Mouse (Mus musculus): Measurements from ENCODE around the gene Gm10717. TPM values are rescaled to one million over a fixed set of nuclear protein-coding genes. Genes with fewer than 3 reads are reported as not detected.
"Not testable (repeated sequence)": the region's sequence is repeated elsewhere in the genome, so short reads cannot be mapped to it uniquely, and the experiment has no call there.

Gm10717 gene
- polyA plus RNA-seq, 1 experiment from 2014 or later, result not detected

DNA sequence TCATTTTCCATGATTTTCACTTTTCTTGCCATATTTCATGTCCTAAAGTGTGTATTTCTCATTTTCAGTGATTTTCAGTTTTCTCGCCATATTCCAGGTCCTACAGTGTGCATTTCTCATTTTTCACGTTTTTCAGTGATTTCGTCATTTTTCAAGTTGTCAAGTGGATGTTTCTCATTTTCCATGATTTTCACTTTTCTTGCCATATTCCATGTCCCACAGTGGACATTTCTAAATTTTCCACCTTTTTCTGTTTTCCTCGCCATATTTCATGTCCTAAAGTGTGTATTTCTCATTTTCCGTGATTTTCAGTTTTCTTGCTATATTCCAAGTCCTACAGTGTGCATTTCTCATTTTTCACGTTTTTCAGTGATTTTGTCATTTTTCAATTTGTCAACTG lies 9.3 kb upstream of the Gm10717 start:
- H3K9me3 ChIP-seq; H3K27ac ChIP-seq (replicated peaks); H3K36me3 ChIP-seq (replicated peaks); DNase-seq (ENCODE audit: low spot score); H3K4me3 ChIP-seq; H3K4me1 ChIP-seq; H3K27me3 ChIP-seq (replicated peaks; ENCODE audit: low read depth, poor library complexity, severe bottlenecking): not testable (repeated sequence)
- WGBS, result 72% methylated on average over 6 of the region's 6 CpGs

DNA sequence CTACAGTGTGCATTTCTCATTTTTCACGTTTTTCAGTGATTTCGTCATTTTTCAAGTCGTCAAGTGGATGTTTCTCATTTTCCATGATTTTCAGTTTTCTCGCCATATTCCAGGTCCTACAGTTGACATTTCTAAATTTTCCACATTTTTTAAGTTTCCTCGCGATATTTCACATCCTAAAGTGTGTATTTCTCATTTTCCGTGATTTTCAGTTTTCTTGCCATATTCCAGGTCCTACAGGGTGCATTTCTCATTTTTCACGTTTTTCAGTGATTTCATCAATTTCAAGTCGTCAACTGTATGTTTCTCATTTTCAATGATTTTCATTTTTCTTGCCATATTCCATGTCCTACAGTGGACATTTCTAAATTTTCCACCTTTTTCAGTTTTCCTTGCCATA lies 8.1 kb upstream of the Gm10717 start, which contains the start of gene Gm10719:
Gm10719 (plus strand) TSS at position 301 of the 400 bp plus-strand sequence.
- H3K27ac ChIP-seq (replicated peaks); H3K27me3 ChIP-seq (replicated peaks; ENCODE audit: low read depth, poor library complexity, severe bottlenecking); DNase-seq (ENCODE audit: low spot score); H3K36me3 ChIP-seq (replicated peaks); H3K4me3 ChIP-seq; H3K4me1 ChIP-seq; H3K9me3 ChIP-seq: not testable (repeated sequence)
- 67% methylated on average over 1 of the region's 9 CpGs for WGBS

DNA sequence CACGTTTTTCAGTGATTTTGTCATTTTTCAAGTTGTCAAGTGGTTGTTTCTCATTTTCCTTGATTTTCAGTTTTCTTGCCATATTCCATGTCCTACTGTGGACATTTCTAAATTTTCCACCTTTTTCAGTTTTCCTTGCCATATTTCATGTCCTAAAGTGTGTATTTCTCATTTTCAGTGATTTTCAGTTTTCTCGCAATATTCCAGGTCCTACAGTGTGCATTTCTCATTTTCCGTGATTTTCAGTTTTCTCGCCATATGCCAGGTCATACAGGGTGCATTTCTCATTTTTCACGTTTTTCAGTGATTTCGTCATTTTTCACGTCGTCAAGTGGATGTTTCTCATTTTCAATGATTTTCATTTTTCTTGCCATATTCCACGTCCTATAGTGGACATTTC lies 6.3 kb upstream of the Gm10717 start:
- not testable (repeated sequence) for DNase-seq (ENCODE audit: low spot score); H3K27me3 ChIP-seq (replicated peaks; ENCODE audit: low read depth, poor library complexity, severe bottlenecking); H3K4me3 ChIP-seq; H3K36me3 ChIP-seq (replicated peaks); H3K4me1 ChIP-seq; H3K27ac ChIP-seq (replicated peaks); H3K9me3 ChIP-seq
- 65% methylated on average over 9 of the region's 9 CpGs for WGBS

DNA sequence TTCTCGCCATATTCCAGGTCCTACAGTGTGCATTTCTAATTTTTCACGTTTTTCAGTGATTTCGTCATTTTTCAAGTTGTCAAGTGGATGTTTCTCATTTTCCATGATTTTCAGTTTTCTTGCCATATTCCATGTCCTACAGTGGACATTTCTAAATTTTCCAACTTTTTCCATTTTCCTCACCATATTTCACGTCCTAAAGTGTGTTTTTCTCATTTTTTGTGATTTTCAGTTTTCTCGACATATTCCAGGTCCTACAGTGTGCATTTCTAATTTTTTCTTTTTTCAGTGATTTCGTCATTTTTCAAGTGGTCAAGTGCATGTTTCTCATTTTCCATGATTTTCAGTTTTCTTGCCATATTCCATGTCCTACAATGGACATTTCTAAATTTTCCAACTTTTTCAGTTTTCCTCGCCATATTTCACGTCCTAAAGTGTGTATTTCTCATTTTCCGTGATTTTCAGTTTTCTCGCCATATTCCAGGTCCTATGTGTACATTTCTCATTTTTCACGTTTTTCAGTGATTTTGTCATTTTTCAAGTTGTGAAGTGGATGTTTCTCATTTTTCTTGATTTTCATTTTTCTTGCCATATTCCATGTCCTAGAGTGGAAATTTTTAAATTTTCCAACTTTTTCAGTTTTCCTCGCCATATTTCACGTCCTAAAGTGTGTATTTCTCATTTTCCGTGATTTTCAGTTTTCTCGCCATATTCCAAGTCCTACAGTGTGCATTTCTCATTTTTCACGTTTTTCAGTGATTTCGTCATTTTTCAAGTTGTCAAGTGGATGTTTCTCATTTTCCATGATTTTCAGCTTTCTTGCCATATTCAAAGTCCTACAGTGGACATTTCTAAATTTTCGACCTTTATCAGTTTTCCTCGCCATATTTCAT lies 5.1 kb upstream of the Gm10717 start:
- H3K36me3 ChIP-seq (replicated peaks); H3K27me3 ChIP-seq (replicated peaks; ENCODE audit: low read depth, poor library complexity, severe bottlenecking); H3K4me3 ChIP-seq; DNase-seq (ENCODE audit: low spot score); H3K9me3 ChIP-seq; H3K4me1 ChIP-seq; H3K27ac ChIP-seq (replicated peaks): not testable (repeated sequence)
- 76% methylated on average over 17 of the region's 19 CpGs for WGBS

DNA sequence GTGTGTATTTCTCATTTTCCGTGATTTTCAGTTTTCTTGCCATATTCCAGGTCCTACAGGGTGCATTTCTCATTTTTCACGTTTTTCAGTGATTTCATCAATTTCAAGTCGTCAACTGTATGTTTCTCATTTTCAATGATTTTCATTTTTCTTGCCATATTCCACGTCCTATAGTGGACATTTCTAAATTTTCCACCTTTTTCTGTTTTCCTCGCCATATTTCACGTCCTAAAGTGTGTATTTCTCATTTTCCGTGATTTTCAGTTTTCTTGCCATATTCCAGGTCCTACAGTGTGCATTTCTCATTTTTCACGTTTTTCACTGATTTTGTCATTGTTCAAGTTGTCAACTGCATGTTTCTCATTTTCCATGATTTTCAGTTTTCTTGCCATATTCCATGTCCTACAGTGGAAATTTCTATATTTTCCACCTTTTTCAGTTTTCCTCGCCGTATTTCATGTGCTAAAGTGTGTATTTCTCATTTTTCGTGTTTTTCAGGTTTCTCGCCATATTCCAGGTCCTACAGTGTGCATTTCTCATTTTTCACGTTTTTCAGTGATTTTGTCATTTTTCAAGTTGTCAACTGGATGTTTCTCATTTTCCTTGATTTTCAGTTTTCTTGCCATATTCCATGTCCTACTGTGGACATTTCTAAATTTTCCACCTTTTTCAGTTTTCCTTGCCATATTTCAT lies 2.8 kb upstream of the Gm10717 start:
- not testable (repeated sequence) for DNase-seq (ENCODE audit: low spot score); H3K4me3 ChIP-seq; H3K36me3 ChIP-seq (replicated peaks); H3K27ac ChIP-seq (replicated peaks); H3K27me3 ChIP-seq (replicated peaks; ENCODE audit: low read depth, poor library complexity, severe bottlenecking); H3K9me3 ChIP-seq; H3K4me1 ChIP-seq
- 74% methylated on average over 11 of the region's 13 CpGs for WGBS

DNA sequence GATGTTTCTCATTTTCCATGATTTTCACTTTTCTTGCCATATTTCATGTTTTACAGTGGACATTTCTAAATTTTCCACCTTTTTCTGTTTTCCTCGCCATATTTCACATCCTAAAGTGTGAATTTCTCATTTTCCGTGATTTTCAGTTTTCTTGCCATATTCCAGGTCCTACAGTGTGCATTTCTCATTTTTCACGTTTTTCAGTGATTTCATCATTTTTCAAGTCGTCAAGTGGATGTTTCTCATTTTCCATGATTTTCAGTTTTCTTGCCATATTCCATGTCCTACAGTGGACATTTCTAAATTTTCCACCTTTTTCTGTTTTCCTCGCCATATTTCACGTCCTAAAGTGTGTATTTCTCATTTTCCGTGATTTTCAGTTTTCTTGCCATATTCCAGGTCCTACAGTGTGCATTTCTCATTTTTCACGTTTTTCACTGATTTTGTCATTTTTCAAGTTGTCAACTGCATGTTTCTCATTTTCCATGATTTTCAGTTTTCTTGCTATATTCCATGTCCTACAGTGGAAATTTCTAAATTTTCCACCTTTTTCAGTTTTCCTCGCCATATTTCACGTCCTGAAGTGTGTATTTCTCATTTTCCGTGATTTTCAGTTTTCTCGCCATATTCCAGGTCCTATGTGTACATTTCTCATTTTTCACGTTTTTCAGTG lies 1.8 kb upstream of the Gm10717 start, which contains the start of gene Gm10718:
Gm10718 (plus strand) TSS at position 236 of the 673 bp plus-strand sequence.
- 78% methylated on average over 12 of the region's 13 CpGs for WGBS
- not testable (repeated sequence) for H3K4me1 ChIP-seq; DNase-seq (ENCODE audit: low spot score)

DNA sequence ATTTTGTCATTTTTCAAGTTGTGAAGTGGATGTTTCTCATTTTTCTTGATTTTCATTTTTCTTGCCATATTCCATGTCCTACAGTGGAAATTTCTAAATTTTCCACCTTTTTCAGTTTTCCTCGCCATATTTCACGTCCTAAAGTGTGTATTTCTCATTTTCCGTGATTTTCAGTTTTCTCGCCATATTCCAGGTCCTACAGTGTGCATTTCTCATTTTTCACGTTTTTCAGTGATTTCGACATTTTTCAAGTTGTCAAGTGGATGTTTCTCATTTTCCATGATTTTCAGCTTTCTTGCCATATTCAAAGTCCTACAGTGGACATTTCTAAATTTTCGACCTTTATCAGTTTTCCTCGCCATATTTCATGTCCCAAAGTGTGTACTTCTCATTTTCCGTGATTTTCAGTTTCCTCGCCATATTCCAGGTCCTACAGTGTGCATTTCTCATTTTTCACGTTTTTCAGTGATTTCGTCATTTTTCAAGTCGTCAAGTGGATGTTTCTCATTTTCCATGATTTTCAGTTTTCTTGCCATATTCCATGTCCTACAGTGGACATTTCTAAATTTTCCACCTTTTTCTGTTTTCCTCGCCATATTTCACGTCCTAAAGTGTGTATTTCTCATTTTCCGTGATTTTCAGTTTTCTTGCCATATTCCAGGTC lies 1.1 kb upstream of the Gm10717 start:
- H3K27ac ChIP-seq (replicated peaks); DNase-seq (ENCODE audit: low spot score); H3K4me1 ChIP-seq; H3K4me3 ChIP-seq; H3K36me3 ChIP-seq (replicated peaks); H3K27me3 ChIP-seq (replicated peaks; ENCODE audit: low read depth, poor library complexity, severe bottlenecking); H3K9me3 ChIP-seq: not testable (repeated sequence)
- WGBS, result 77% methylated on average over 16 of the region's 16 CpGs

More for the DNA sequence above, 1.8 kb upstream of the Gm10717 start, which contains the start of gene Gm10718:
- H3K27ac ChIP-seq (replicated peaks); H3K4me3 ChIP-seq; H3K27me3 ChIP-seq (replicated peaks; ENCODE audit: low read depth, poor library complexity, severe bottlenecking); H3K36me3 ChIP-seq (replicated peaks); H3K9me3 ChIP-seq: not testable (repeated sequence)

DNA sequence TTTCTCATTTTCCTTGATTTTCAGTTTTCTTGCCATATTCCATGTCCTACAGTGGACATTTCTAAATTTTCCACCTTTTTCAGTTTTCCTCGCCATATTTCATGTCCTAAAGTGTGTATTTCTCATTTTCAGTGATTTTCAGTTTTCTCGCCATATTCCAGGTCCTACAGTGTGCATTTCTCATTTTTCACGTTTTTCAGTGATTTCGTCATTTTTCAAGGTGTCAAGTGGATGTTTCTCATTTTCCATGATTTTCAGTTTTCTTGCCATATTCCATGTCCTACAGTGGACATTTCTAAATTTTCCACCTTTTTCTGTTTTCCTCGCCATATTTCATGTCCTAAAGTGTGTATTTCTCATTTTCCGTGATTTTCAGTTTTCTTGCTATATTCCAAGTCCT lies 436 bp downstream of the Gm10717 start:
- not testable (repeated sequence) for DNase-seq (ENCODE audit: low spot score); H3K36me3 ChIP-seq (replicated peaks); H3K27ac ChIP-seq (replicated peaks); H3K9me3 ChIP-seq; H3K4me1 ChIP-seq; H3K4me3 ChIP-seq; H3K27me3 ChIP-seq (replicated peaks; ENCODE audit: low read depth, poor library complexity, severe bottlenecking)
- 73% methylated on average over 5 of the region's 6 CpGs for WGBS

DNA sequence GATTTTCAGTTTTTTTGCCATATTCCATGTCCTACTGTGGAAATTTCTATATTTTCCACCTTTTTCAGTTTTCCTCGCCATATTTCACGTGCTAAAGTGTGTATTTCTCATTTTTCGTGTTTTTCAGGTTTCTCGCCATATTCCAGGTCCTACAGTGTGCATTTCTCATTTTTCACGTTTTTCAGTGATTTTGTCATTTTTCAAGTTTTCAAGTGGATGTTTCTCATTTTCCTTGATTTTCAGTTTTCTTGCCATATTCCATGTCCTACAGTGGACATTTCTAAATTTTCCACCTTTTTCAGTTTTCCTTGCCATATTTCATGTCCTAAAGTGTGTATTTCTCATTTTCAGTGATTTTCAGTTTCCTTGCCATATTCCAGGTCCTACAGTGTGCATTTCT lies 919 bp downstream of the Gm10717 start:
- DNase-seq (ENCODE audit: low spot score); H3K36me3 ChIP-seq (replicated peaks); H3K27ac ChIP-seq (replicated peaks); H3K27me3 ChIP-seq (replicated peaks; ENCODE audit: low read depth, poor library complexity, severe bottlenecking); H3K9me3 ChIP-seq; H3K4me1 ChIP-seq; H3K4me3 ChIP-seq: not testable (repeated sequence)
- WGBS, result 75% methylated on average over 5 of the region's 5 CpGs

DNA sequence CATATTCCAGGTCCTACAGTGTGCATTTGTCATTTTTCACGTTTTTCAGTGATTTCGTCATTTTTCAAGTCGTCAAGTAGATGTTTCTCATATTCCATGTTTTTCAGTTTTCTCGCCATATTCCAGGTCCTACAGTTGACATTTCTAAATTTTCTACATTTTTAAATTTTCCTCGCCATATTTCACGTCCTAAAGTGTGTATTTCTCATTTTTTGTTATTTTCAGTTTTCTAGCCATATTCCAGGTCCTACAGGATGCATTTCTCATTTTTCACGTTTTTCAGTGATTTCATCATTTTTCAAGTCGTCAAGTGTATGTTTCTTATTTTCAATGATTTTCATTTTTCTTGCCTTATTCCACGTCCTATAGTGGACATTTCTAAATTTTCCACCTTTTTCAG lies 1.5 kb downstream of the Gm10717 start:
- 69% methylated on average over 9 of the region's 9 CpGs for WGBS
- DNase-seq (ENCODE audit: low spot score); H3K27me3 ChIP-seq (replicated peaks; ENCODE audit: low read depth, poor library complexity, severe bottlenecking): not testable (repeated sequence)

DNA sequence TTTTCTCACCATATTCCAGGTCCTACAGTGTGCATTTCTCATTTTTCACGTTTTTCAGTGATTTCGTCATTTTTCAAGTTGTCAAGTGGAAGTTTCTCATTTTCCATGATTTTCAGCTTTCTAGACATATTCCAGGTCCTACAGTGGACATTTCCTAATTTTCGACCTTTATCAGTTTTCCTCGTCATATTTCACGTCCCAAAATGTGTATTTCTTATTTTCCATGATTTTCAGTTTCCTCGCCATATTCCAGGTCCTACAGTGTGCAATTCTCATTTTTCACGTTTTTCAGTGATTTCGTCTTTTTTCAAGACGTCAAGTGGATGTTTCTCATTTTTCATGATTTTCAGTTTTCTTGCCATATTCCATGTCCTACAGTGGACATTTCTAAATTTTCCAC lies 2.0 kb downstream of the Gm10717 start:
- H3K9me3 ChIP-seq; H3K27ac ChIP-seq (replicated peaks); H3K27me3 ChIP-seq (replicated peaks; ENCODE audit: low read depth, poor library complexity, severe bottlenecking); H3K36me3 ChIP-seq (replicated peaks); H3K4me1 ChIP-seq; H3K4me3 ChIP-seq: not testable (repeated sequence)
- WGBS, result 70% methylated on average over 9 of the region's 9 CpGs
- peak; percentile 25 for DNase-seq (ENCODE audit: low spot score)

More for the DNA sequence above, 1.5 kb downstream of the Gm10717 start:
- not testable (repeated sequence) for H3K27ac ChIP-seq (replicated peaks); H3K4me3 ChIP-seq; H3K9me3 ChIP-seq; H3K36me3 ChIP-seq (replicated peaks); H3K4me1 ChIP-seq

DNA sequence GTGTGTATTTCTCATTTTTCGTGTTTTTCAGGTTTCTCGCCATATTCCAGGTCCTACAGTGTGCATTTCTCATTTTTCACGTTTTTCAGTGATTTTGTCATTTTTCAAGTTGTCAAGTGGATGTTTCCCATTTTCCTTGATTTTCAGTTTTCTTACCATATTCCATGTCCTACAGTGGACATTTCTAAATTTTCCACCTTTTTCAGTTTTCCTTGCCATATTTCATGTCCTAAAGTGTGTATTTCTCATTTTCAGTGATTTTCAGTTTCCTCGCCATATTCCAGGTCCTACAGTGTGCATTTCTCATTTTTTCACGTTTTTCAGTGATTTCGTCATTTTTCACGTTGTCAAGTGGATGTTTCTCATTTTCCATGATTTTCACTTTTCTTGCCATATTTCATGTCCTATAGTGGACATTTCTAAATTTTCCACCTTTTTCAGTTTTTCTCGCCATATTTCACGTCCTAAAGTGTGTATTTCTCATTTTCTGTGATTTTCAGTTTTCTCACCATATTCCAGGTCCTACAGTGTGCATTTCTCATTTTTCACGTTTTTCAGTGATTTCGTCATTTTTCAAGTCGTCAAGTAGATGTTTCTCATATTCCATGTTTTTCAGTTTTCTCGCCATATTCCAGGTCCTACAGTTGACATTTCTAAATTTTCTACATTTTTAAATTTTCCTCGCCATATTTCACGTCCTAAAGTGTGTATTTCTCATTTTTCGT lies 4.2 kb downstream of the Gm10717 start:
- H3K9me3 ChIP-seq; H3K36me3 ChIP-seq (replicated peaks); H3K4me1 ChIP-seq; H3K27ac ChIP-seq (replicated peaks); H3K4me3 ChIP-seq; H3K27me3 ChIP-seq (replicated peaks; ENCODE audit: low read depth, poor library complexity, severe bottlenecking); DNase-seq (ENCODE audit: low spot score): not testable (repeated sequence)
- 64% methylated on average over 14 of the region's 16 CpGs for WGBS
